Mouse (Mus musculus): ENCODE measurements around the gene Cgnl1. TPM values are rescaled to one million over a fixed set of nuclear protein-coding genes. Genes with fewer than 3 reads are reported as not detected.

Cgnl1 gene
- total and polyA plus RNA-seq, 3 experiments: 0.03 TPM; not detected in 2

GRCm38 (mm10) chr9:71769701-71770100, 1.7 kb downstream of the Cgnl1 start:
- in situ Hi-C loops (cut with MboI; ENCODE audit: low pct_ligation_motif_present, low pct_unique_long_range_greater_than_20kb, low sequenced_read_pairs): no loop called here

GRCm38 (mm10) chr9:71768119-71768518, 3.3 kb downstream of the Cgnl1 start:
- Histone ChIP-seq H3K27ac (ENCODE audit: insufficient read depth, low read depth) (no peak overlapping the region), H3K36me3 (replicated peaks in 1 of 2; ENCODE audit: control insufficient read depth in 1 of 2, insufficient read depth in 1 of 2, low read length in 1 of 2) (no peaks in the 10 kb centered on the region), H3K27me3 (replicated peaks) (no peaks in the 10 kb centered on the region), H3K9me3 (replicated peaks; ENCODE audit: low read length) (peaks cover 8% of the 10 kb centered on the region), H3K79me2 (replicated peaks; ENCODE audit: control insufficient read depth, extremely low read depth, insufficient read depth, poor library complexity, severe bottlenecking) (no peaks in the 10 kb centered on the region), H3K4me1 (ENCODE audit: control insufficient read depth in 1 of 2, insufficient read depth in 2 of 2) (peaks cover 3 to 12% of the 10 kb centered on the region in 2 experiments; a peak in 3 of 4 replicates), H3K4me2 (ENCODE audit: insufficient read depth, low read depth, poor library complexity, severe bottlenecking) (no peak overlapping the region), H3K4me3 (replicated peaks in 1 of 3; ENCODE audit: low read depth in 2 of 3, low read length in 2 of 3, poor library complexity in 1 of 3) (no peak overlapping the region), H3K9ac (ENCODE audit: insufficient read depth, low read depth) (no peak overlapping the region)
- no peak for DNase-seq (ENCODE audit: extremely low read depth)
- dilution Hi-C loops (cut with MboI; ENCODE audit: extremely low pct_ligation_motif_present, extremely low pct_unique_long_range_greater_than_20kb, low sequenced_read_pairs) (no loop called here), in situ Hi-C loops (cut with MboI; ENCODE audit: low pct_ligation_motif_present, low pct_unique_long_range_greater_than_20kb, low sequenced_read_pairs) (no loop called here)
- TF ChIP-seq MYC (IDR thresholded peaks at IDR 0.05; ENCODE audit: low read depth, low read length) (no peak), PAX5 (IDR thresholded peaks at IDR 0.05; ENCODE audit: low read length) (no peak), CHD1 (IDR thresholded peaks at IDR 0.05; ENCODE audit: low read depth, low read length) (no peak), UBTF (IDR thresholded peaks at IDR 0.05; ENCODE audit: low read depth, low read length) (no peak), MXI1 (IDR thresholded peaks at IDR 0.05; ENCODE audit: low read depth, low read length) (no peak), USF1 (IDR thresholded peaks at IDR 0.05; ENCODE audit: low read depth, low read length) (no peak), NRF1 (IDR thresholded peaks at IDR 0.05; ENCODE audit: low read depth, low read length) (no peak), IRF4 (IDR thresholded peaks at IDR 0.05; ENCODE audit: low read depth, low read length) (no peak), MAFK (IDR thresholded peaks at IDR 0.05; ENCODE audit: insufficient replicate concordance, low read length) (no peak), SMC3 (IDR thresholded peaks at IDR 0.05; ENCODE audit: low read depth, low read length) (no peak), BHLHE40 (IDR thresholded peaks at IDR 0.05; ENCODE audit: low read depth, low read length) (no peak), TBP (conservative IDR thresholded peaks at IDR 0.05; ENCODE audit: low read depth, low read length) (no peak), RAD21 (IDR thresholded peaks at IDR 0.05; ENCODE audit: low read depth, low read length) (no peak), NELFE (IDR thresholded peaks at IDR 0.05; ENCODE audit: low read depth, low read length) (no peak), MEF2A (IDR thresholded peaks at IDR 0.05; ENCODE audit: borderline replicate concordance, low read depth, low read length) (no peak), MAX (IDR thresholded peaks at IDR 0.05; ENCODE audit: low read length) (no peak), JUND (conservative IDR thresholded peaks at IDR 0.05; ENCODE audit: low read depth, low read length) (no peak), KAT2A (IDR thresholded peaks at IDR 0.05; ENCODE audit: insufficient replicate concordance, low read length) (no peak), ZC3H11A (IDR thresholded peaks at IDR 0.05; ENCODE audit: low read depth, low read length) (no peak)

More at GRCm38 (mm10) chr9:71769701-71770100, 1.7 kb downstream of the Cgnl1 start:
- H3K27ac ChIP-seq (ENCODE audit: insufficient read depth, low read depth): no peak overlapping the region
- H3K4me1 ChIP-seq (ENCODE audit: control insufficient read depth in 1 of 2, insufficient read depth in 2 of 2): peaks cover 0 to 15% of the 10 kb centered on the region in 2 experiments; a peak in 2 of 4 replicates
- H3K9ac ChIP-seq (ENCODE audit: insufficient read depth, low read depth): no peak overlapping the region
- no peak for TF ChIP-seq KAT2A (IDR thresholded peaks at IDR 0.05; ENCODE audit: insufficient replicate concordance, low read length)
- no peak for TF ChIP-seq UBTF (IDR thresholded peaks at IDR 0.05; ENCODE audit: low read depth, low read length)
- TF ChIP-seq MAZ (IDR thresholded peaks at IDR 0.05; ENCODE audit: low read depth, low read length): no peak
- no peak for TF ChIP-seq USF2 (conservative IDR thresholded peaks at IDR 0.05; ENCODE audit: low read depth, low read length)
- TF ChIP-seq NELFE (IDR thresholded peaks at IDR 0.05; ENCODE audit: low read depth, low read length): no peak
- TF ChIP-seq SMC3 (IDR thresholded peaks at IDR 0.05; ENCODE audit: low read depth, low read length): no peak
- no peak for TF ChIP-seq POLR2AphosphoS2 (IDR thresholded peaks at IDR 0.05; ENCODE audit: low read depth, low read length)
- TF ChIP-seq TBP (conservative IDR thresholded peaks at IDR 0.05; ENCODE audit: low read depth, low read length): no peak
- TF ChIP-seq HCFC1 (IDR thresholded peaks at IDR 0.05; ENCODE audit: low read depth, low read length): no peak
- no peak for TF ChIP-seq ETS1 (conservative IDR thresholded peaks at IDR 0.05; ENCODE audit: low read depth, low read length)
- no peak for TF ChIP-seq GABPA (IDR thresholded peaks at IDR 0.05; ENCODE audit: insufficient replicate concordance, low read depth, low read length)
- no peak for TF ChIP-seq ZMIZ1 (IDR thresholded peaks at IDR 0.05; ENCODE audit: low read depth, low read length)
- no peak for TF ChIP-seq EP300 (IDR thresholded peaks at IDR 0.05; ENCODE audit: low read length)
- no peak for TF ChIP-seq PAX5 (IDR thresholded peaks at IDR 0.05; ENCODE audit: low read length)
- TF ChIP-seq NRF1 (IDR thresholded peaks at IDR 0.05; ENCODE audit: low read depth, low read length): no peak
- TF ChIP-seq CHD2 (IDR thresholded peaks at IDR 0.05; ENCODE audit: low read length): no peak
- TF ChIP-seq RAD21 (IDR thresholded peaks at IDR 0.05; ENCODE audit: low read depth, low read length): no peak
- no peak for TF ChIP-seq CHD1 (IDR thresholded peaks at IDR 0.05; ENCODE audit: low read depth, low read length)
- dilution Hi-C loops (cut with MboI; ENCODE audit: extremely low pct_ligation_motif_present, extremely low pct_unique_long_range_greater_than_20kb, low sequenced_read_pairs): no loop called here
- H3K36me3 ChIP-seq (replicated peaks in 1 of 2; ENCODE audit: control insufficient read depth in 1 of 2, insufficient read depth in 1 of 2, low read length in 1 of 2): no peaks in the 10 kb centered on the region
- no peaks in the 10 kb centered on the region for H3K79me2 ChIP-seq (replicated peaks; ENCODE audit: control insufficient read depth, extremely low read depth, insufficient read depth, poor library complexity, severe bottlenecking)
- H3K9me3 ChIP-seq (replicated peaks; ENCODE audit: low read length): peaks cover 8% of the 10 kb centered on the region
- no peak overlapping the region for H3K4me3 ChIP-seq (replicated peaks in 1 of 3; ENCODE audit: low read depth in 2 of 3, low read length in 2 of 3, poor library complexity in 1 of 3)
- no peaks in the 10 kb centered on the region for H3K27me3 ChIP-seq (replicated peaks)
- no peak overlapping the region for H3K4me2 ChIP-seq (ENCODE audit: insufficient read depth, low read depth, poor library complexity, severe bottlenecking)
- DNase-seq (ENCODE audit: extremely low read depth): no peak
